Mouse (Mus musculus): Measurements from ENCODE around the gene Ssc5d. TPM values are rescaled to one million over a fixed set of nuclear protein-coding genes. Genes with fewer than 3 reads are reported as not detected.

The Ssc5d gene
- polyA plus RNA-seq, 1 experiment from 2014 or later, result 1.9 TPM

DNA sequence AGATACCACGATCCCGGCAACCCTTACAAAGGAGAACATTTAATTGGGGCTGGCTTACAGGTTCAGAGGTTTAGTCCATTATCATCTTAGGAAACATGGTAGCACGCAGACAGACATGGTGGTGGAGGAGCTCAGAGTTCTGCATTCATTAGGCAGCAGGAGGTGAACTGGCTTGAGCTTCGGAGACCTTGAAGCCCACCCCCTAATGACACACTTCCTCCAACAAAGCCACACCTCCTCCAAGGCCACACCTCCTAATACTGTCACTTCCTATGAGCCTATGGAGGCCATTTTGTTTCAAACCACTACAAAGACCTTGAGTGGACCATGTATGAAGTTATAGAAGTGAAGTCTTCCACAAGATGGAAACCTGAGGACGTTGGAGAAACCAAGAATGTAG lies 13.3 kb upstream of the Ssc5d start:
- no peak for ATAC-seq (ENCODE audit: insufficient number of reproducible peaks, insufficient read depth, low FRiP score, low read depth)
- H3K36me3 ChIP-seq (ENCODE audit: control insufficient read depth, insufficient read depth, low read length), result peaks cover 3% of the 10 kb centered on the region
- no peaks in the 10 kb centered on the region for H3K9me3 ChIP-seq (ENCODE audit: control insufficient read depth, low read length)
- H3K4me1 ChIP-seq (ENCODE audit: control insufficient read depth in 2 of 2, insufficient read depth in 2 of 2, low read length in 2 of 2), result peaks cover 4 to 13% of the 10 kb centered on the region in 2 experiments; a peak in 3 of 4 replicates
- WGBS, result 48% methylated on average over 5 of the region's 5 CpGs
- H3K9ac ChIP-seq (ENCODE audit: low read length), result no peak overlapping the region
- no peak overlapping the region for H3K27ac ChIP-seq (replicated peaks in 1 of 2; ENCODE audit: control insufficient read depth in 1 of 2, insufficient read depth in 1 of 2, low read depth in 2 of 2, low read length in 2 of 2)
- H3K4me2 ChIP-seq (ENCODE audit: low read length), result no peak overlapping the region
- no peaks in the 10 kb centered on the region for H3K27me3 ChIP-seq (ENCODE audit: control insufficient read depth, insufficient read depth, low read length)
- H3K4me3 ChIP-seq (ENCODE audit: control insufficient read depth in 1 of 2, insufficient read depth in 1 of 2, low read depth in 1 of 2, low read length in 2 of 2), result no peak overlapping the region

GRCm38 (mm10) chr7:4915007-4915665 lies 10.4 kb upstream of the Ssc5d start, which contains the start of gene Zfp628:
TSS of gene Zfp628 (plus strand) at chr7:4915217.
- Histone ChIP-seq H3K9ac (ENCODE audit: low read length) (peak within 1 kb of the TSS; percentile 90), H3K4me2 (ENCODE audit: low read length) (peak within 1 kb of the TSS; percentile 72), H3K36me3 (ENCODE audit: control insufficient read depth, insufficient read depth, low read length) (peaks cover 32% of the 10 kb centered on the region), H3K4me3 (ENCODE audit: control insufficient read depth in 1 of 2, insufficient read depth in 1 of 2, low read depth in 1 of 2, low read length in 2 of 2) (peak within 1 kb of the TSS; percentile 64 to 70), H3K27ac (replicated peaks in 1 of 2; ENCODE audit: control insufficient read depth in 1 of 2, insufficient read depth in 1 of 2, low read depth in 2 of 2, low read length in 2 of 2) (peak within 1 kb of the TSS; percentile 75 to 96), H3K9me3 (ENCODE audit: control insufficient read depth, low read length) (no peaks in the 10 kb centered on the region), H3K27me3 (ENCODE audit: control insufficient read depth, insufficient read depth, low read length) (no peaks in the 10 kb centered on the region), H3K4me1 (ENCODE audit: control insufficient read depth in 2 of 2, insufficient read depth in 2 of 2, low read length in 2 of 2) (peaks cover 4 to 13% of the 10 kb centered on the region in 2 experiments; a peak in 3 of 4 replicates)
- ATAC-seq (ENCODE audit: insufficient number of reproducible peaks, insufficient read depth, low FRiP score, low read depth), result peak; percentile 86
- 1% methylated on average over 54 of the region's 56 CpGs for WGBS

- ATAC-seq (ENCODE audit: insufficient number of reproducible peaks, insufficient read depth, low FRiP score, low read depth), result 0 out of 2 replicates have a peak, but pooled peaks have one; percentile 5
- peaks cover 39% of the 10 kb centered on the region for H3K36me3 ChIP-seq (ENCODE audit: control insufficient read depth, insufficient read depth, low read length)
- H3K4me1 ChIP-seq (ENCODE audit: control insufficient read depth in 2 of 2, insufficient read depth in 2 of 2, low read length in 2 of 2), result peaks cover 4 to 15% of the 10 kb centered on the region in 2 experiments; a peak in 3 of 4 replicates
- H3K9ac ChIP-seq (ENCODE audit: low read length), result peak overlapping the region; percentile 90
- H3K27ac ChIP-seq (replicated peaks in 1 of 2; ENCODE audit: control insufficient read depth in 1 of 2, insufficient read depth in 1 of 2, low read depth in 2 of 2, low read length in 2 of 2), result peak overlapping the region; percentile 68 to 96
- H3K27me3 ChIP-seq (ENCODE audit: control insufficient read depth, insufficient read depth, low read length), result no peaks in the 10 kb centered on the region
- H3K4me3 ChIP-seq (ENCODE audit: control insufficient read depth in 1 of 2, insufficient read depth in 1 of 2, low read depth in 1 of 2, low read length in 2 of 2), result peak overlapping the region; percentile 64 to 70
- no peaks in the 10 kb centered on the region for H3K9me3 ChIP-seq (ENCODE audit: control insufficient read depth, low read length)
- WGBS, result 23% methylated on average over 14 of the region's 14 CpGs
- peak overlapping the region; percentile 72 for H3K4me2 ChIP-seq (ENCODE audit: low read length)
Measured at GRCm38 (mm10) chr7:4915669-4916416, 9.7 kb upstream of the Ssc5d start.

DNA sequence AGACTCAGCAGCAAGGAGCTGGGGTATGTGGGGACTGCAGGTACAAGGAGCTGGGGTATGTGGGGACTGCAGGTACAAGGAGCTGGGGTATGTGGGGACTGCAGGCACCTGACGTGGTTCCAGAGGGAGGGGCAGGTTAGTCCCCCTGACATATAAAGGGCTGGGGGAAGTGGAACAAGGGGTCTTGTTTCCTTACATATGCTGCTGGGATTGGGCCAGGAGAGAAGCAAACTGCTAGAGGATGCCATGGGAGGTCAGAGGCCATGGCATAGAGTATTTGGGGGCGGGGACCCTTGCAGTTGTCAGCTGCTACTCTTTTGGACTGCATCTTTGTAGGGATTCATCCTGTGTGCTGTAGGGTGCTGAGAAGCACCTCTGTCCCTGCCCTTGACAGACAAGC lies 8.1 kb upstream of the Ssc5d start:
- Histone ChIP-seq H3K4me3 (ENCODE audit: control insufficient read depth in 1 of 2, insufficient read depth in 1 of 2, low read depth in 1 of 2, low read length in 2 of 2) (no peak overlapping the region), H3K4me2 (ENCODE audit: low read length) (no peak overlapping the region), H3K27me3 (ENCODE audit: control insufficient read depth, insufficient read depth, low read length) (no peaks in the 10 kb centered on the region), H3K27ac (replicated peaks in 1 of 2; ENCODE audit: control insufficient read depth in 1 of 2, insufficient read depth in 1 of 2, low read depth in 2 of 2, low read length in 2 of 2) (no peak overlapping the region), H3K4me1 (ENCODE audit: control insufficient read depth in 2 of 2, insufficient read depth in 2 of 2, low read length in 2 of 2) (peaks cover 14 to 29% of the 10 kb centered on the region in 2 experiments), H3K9ac (ENCODE audit: low read length) (no peak overlapping the region), H3K36me3 (ENCODE audit: control insufficient read depth, insufficient read depth, low read length) (peaks cover 40% of the 10 kb centered on the region), H3K9me3 (ENCODE audit: control insufficient read depth, low read length) (no peaks in the 10 kb centered on the region)
- ATAC-seq (ENCODE audit: insufficient number of reproducible peaks, insufficient read depth, low FRiP score, low read depth), result no peak
- 97% methylated on average over 2 of the region's 2 CpGs for WGBS

GRCm38 (mm10) chr7:4918681-4919080 lies 6.9 kb upstream of the Ssc5d start:
- H3K4me1 ChIP-seq (ENCODE audit: control insufficient read depth in 2 of 2, insufficient read depth in 2 of 2, low read length in 2 of 2), result peaks cover 25 to 40% of the 10 kb centered on the region in 2 experiments
- 94% methylated on average over 15 of the region's 15 CpGs for whole genome bisulfite sequencing

DNA sequence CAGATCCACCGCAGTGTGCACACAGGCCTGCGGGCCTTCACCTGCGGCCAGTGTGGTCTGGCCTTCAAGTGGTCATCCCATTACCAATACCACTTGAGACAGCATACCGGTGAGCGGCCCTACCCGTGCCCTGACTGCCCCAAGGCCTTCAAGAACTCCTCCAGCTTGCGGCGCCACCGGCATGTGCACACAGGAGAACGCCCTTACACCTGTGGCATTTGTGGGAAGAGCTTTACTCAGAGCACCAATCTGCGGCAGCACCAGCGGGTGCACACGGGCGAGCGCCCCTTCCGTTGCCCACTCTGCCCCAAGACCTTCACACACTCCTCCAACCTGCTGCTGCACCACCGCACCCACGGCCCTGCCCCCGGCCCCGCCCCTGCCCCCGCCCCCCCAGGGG lies 6.5 kb upstream of the Ssc5d start:
- Histone ChIP-seq H3K9ac (ENCODE audit: low read length) (no peak overlapping the region), H3K36me3 (ENCODE audit: control insufficient read depth, insufficient read depth, low read length) (peaks cover 40% of the 10 kb centered on the region), H3K4me3 (ENCODE audit: control insufficient read depth in 1 of 2, insufficient read depth in 1 of 2, low read depth in 1 of 2, low read length in 2 of 2) (no peak overlapping the region), H3K4me2 (ENCODE audit: low read length) (no peak overlapping the region), H3K4me1 (ENCODE audit: control insufficient read depth in 2 of 2, insufficient read depth in 2 of 2, low read length in 2 of 2) (peaks cover 29 to 44% of the 10 kb centered on the region in 2 experiments), H3K27me3 (ENCODE audit: control insufficient read depth, insufficient read depth, low read length) (no peaks in the 10 kb centered on the region), H3K9me3 (ENCODE audit: control insufficient read depth, low read length) (no peaks in the 10 kb centered on the region), H3K27ac (replicated peaks in 1 of 2; ENCODE audit: control insufficient read depth in 1 of 2, insufficient read depth in 1 of 2, low read depth in 2 of 2, low read length in 2 of 2) (no peak overlapping the region)
- ATAC-seq (ENCODE audit: insufficient number of reproducible peaks, insufficient read depth, low FRiP score, low read depth), result no peak
- WGBS, result 85% methylated on average over 21 of the region's 21 CpGs

More at GRCm38 (mm10) chr7:4918681-4919080, 6.9 kb upstream of the Ssc5d start:
- no peak for ATAC-seq (ENCODE audit: insufficient number of reproducible peaks, insufficient read depth, low FRiP score, low read depth)
- H3K4me2 ChIP-seq (ENCODE audit: low read length), result no peak overlapping the region
- no peak overlapping the region for H3K27ac ChIP-seq (replicated peaks in 1 of 2; ENCODE audit: control insufficient read depth in 1 of 2, insufficient read depth in 1 of 2, low read depth in 2 of 2, low read length in 2 of 2)
- H3K9me3 ChIP-seq (ENCODE audit: control insufficient read depth, low read length), result no peaks in the 10 kb centered on the region
- H3K27me3 ChIP-seq (ENCODE audit: control insufficient read depth, insufficient read depth, low read length), result no peaks in the 10 kb centered on the region
- no peak overlapping the region for H3K9ac ChIP-seq (ENCODE audit: low read length)
- H3K4me3 ChIP-seq (ENCODE audit: control insufficient read depth in 1 of 2, insufficient read depth in 1 of 2, low read depth in 1 of 2, low read length in 2 of 2), result no peak overlapping the region
- peaks cover 40% of the 10 kb centered on the region for H3K36me3 ChIP-seq (ENCODE audit: control insufficient read depth, insufficient read depth, low read length)

- H3K9me3 ChIP-seq (ENCODE audit: control insufficient read depth, low read length), result no peaks in the 10 kb centered on the region
- H3K27me3 ChIP-seq (ENCODE audit: control insufficient read depth, insufficient read depth, low read length), result no peaks in the 10 kb centered on the region
- no peak overlapping the region for H3K9ac ChIP-seq (ENCODE audit: low read length)
- H3K4me3 ChIP-seq (ENCODE audit: control insufficient read depth in 1 of 2, insufficient read depth in 1 of 2, low read depth in 1 of 2, low read length in 2 of 2), result no peak overlapping the region
- no peak for ATAC-seq (ENCODE audit: insufficient number of reproducible peaks, insufficient read depth, low FRiP score, low read depth)
- H3K4me2 ChIP-seq (ENCODE audit: low read length), result no peak overlapping the region
- peaks cover 32 to 53% of the 10 kb centered on the region in 2 experiments for H3K4me1 ChIP-seq (ENCODE audit: control insufficient read depth in 2 of 2, insufficient read depth in 2 of 2, low read length in 2 of 2)
- WGBS, result 88% methylated on average over 21 of the region's 21 CpGs
- no peak overlapping the region for H3K27ac ChIP-seq (replicated peaks in 1 of 2; ENCODE audit: control insufficient read depth in 1 of 2, insufficient read depth in 1 of 2, low read depth in 2 of 2, low read length in 2 of 2)
- H3K36me3 ChIP-seq (ENCODE audit: control insufficient read depth, insufficient read depth, low read length), result peaks cover 40% of the 10 kb centered on the region
Measured at GRCm38 (mm10) chr7:4919971-4920370, 5.6 kb upstream of the Ssc5d start.

Data from heart, embryonic 14.5 days (tissue).